Mouse (Mus musculus): ENCODE data around the gene Matn4. TPM values are rescaled to one million over a fixed set of nuclear protein-coding genes. Genes with fewer than 3 reads are reported as not detected.

The Matn4 gene
- polyA plus RNA-seq, 1 experiment from 2014 or later = 8.2 TPM

- H3K4me3 ChIP-seq = no peak overlapping the region
- no peak overlapping the region for H3K9ac ChIP-seq
- peak overlapping the region; percentile 58 for H3K4me2 ChIP-seq (replicated peaks)
- ATAC-seq (ENCODE audit: low FRiP score, low read depth) = no peak
- H3K4me1 ChIP-seq = peaks cover 11% of the 10 kb centered on the region; the same call in 1 of the 2 replicates
- H3K9me3 ChIP-seq = no peaks in the 10 kb centered on the region
- no peaks in the 10 kb centered on the region for H3K36me3 ChIP-seq
- WGBS = 12% methylated on average over 14 of the region's 14 CpGs
- H3K27me3 ChIP-seq (replicated peaks) = peaks cover 96% of the 10 kb centered on the region
- no peak overlapping the region for H3K27ac ChIP-seq
Observed at GRCm38 (mm10) chr2:164403396-164404081, 1.4 kb downstream of the Matn4 start.

- H3K4me2 ChIP-seq (replicated peaks) = peak within 1 kb of the TSS; percentile 58
- ATAC-seq (ENCODE audit: low FRiP score, low read depth) = no peak
- H3K27me3 ChIP-seq (replicated peaks) = peaks cover 90% of the 10 kb centered on the region
- no peak within 1 kb of the TSS for H3K9ac ChIP-seq
- no peak within 1 kb of the TSS for H3K27ac ChIP-seq
- H3K4me1 ChIP-seq = peaks cover 11% of the 10 kb centered on the region; the same call in 1 of the 2 replicates
- H3K9me3 ChIP-seq = peaks cover 3% of the 10 kb centered on the region; the same call in 1 of the 2 replicates
- no peaks in the 10 kb centered on the region for H3K36me3 ChIP-seq
- WGBS = 3% methylated on average over 17 of the region's 17 CpGs
- H3K4me3 ChIP-seq = no peak within 1 kb of the TSS
Observed at GRCm38 (mm10) chr2:164402906-164403305, 2.1 kb downstream of the Matn4 start, which contains the start of gene Rbpjl. Gene Rbpjl, plus strand, starts transcription at chr2:164403141.

GRCm38 (mm10) chr2:164396911-164397310 lies 8.0 kb downstream of the Matn4 start:
- 77% methylated on average over 12 of the region's 12 CpGs for WGBS

GRCm38 (mm10) chr2:164396076-164396475 lies 8.9 kb downstream of the Matn4 start:
- Histone ChIP-seq H3K36me3 (no peaks in the 10 kb centered on the region), H3K27me3 (replicated peaks) (peaks cover 28% of the 10 kb centered on the region), H3K9ac (no peak overlapping the region), H3K4me2 (replicated peaks) (no peak overlapping the region), H3K27ac (no peak overlapping the region), H3K9me3 (peaks cover 12% of the 10 kb centered on the region), H3K4me1 (no peaks in the 10 kb centered on the region; the same call in 1 of the 2 replicates), H3K4me3 (no peak overlapping the region)
- no peak for ATAC-seq (ENCODE audit: low FRiP score, low read depth)
- WGBS = 90% methylated on average over 7 of the region's 7 CpGs

More at GRCm38 (mm10) chr2:164396911-164397310, 8.0 kb downstream of the Matn4 start:
- Histone ChIP-seq H3K4me2 (replicated peaks) (no peak overlapping the region), H3K9me3 (peaks cover 12% of the 10 kb centered on the region), H3K4me1 (no peaks in the 10 kb centered on the region; the same call in 1 of the 2 replicates), H3K4me3 (no peak overlapping the region), H3K27me3 (replicated peaks) (peaks cover 37% of the 10 kb centered on the region), H3K9ac (no peak overlapping the region), H3K27ac (no peak overlapping the region), H3K36me3 (no peaks in the 10 kb centered on the region)
- no peak for ATAC-seq (ENCODE audit: low FRiP score, low read depth)

- Histone ChIP-seq H3K27me3 (replicated peaks) (peaks cover 9% of the 10 kb centered on the region), H3K4me2 (replicated peaks) (no peak overlapping the region), H3K4me1 (peaks cover 5% of the 10 kb centered on the region), H3K9ac (no peak overlapping the region), H3K36me3 (no peaks in the 10 kb centered on the region), H3K9me3 (peaks cover 12% of the 10 kb centered on the region), H3K4me3 (no peak overlapping the region), H3K27ac (no peak overlapping the region)
- 85% methylated on average over 29 of the region's 29 CpGs for WGBS
- ATAC-seq (ENCODE audit: low FRiP score, low read depth) = no peak
Observed at GRCm38 (mm10) chr2:164393126-164393525, 11.8 kb downstream of the Matn4 start.

- peak; percentile 63 for ATAC-seq (ENCODE audit: low FRiP score, low read depth)
- Histone ChIP-seq H3K27me3 (replicated peaks) (peaks cover 11% of the 10 kb centered on the region), H3K9ac (peak overlapping the region; percentile 42), H3K36me3 (no peaks in the 10 kb centered on the region), H3K9me3 (no peaks in the 10 kb centered on the region), H3K4me1 (peaks cover 14% of the 10 kb centered on the region), H3K4me3 (peak overlapping the region; percentile 42), H3K27ac (0 out of 2 replicates have a peak overlapping the region, but pooled peaks have one; percentile 53), H3K4me2 (replicated peaks) (peak overlapping the region; percentile 73)
- under 1% methylated on average over 30 of the region's 30 CpGs for WGBS
Observed at GRCm38 (mm10) chr2:164389499-164389898, 15.5 kb downstream of the Matn4 start.

GRCm38 (mm10) chr2:164389020-164389419 lies 15.9 kb downstream of the Matn4 start, which contains the start of gene Slpi:
Gene Slpi, minus strand, starts transcription at chr2:164389095.
- under 1% methylated on average over 17 of the region's 17 CpGs for WGBS
- peak; percentile 59; the same call in 1 of the 2 replicates for ATAC-seq (ENCODE audit: low FRiP score, low read depth)
- peaks cover 11% of the 10 kb centered on the region for H3K27me3 ChIP-seq (replicated peaks)
- no peaks in the 10 kb centered on the region for H3K9me3 ChIP-seq
- H3K4me3 ChIP-seq = peak within 1 kb of the TSS; percentile 42
- peaks cover 14% of the 10 kb centered on the region for H3K4me1 ChIP-seq
- H3K36me3 ChIP-seq = no peaks in the 10 kb centered on the region
- H3K9ac ChIP-seq = peak within 1 kb of the TSS; percentile 42
- peak within 1 kb of the TSS; percentile 73 for H3K4me2 ChIP-seq (replicated peaks)
- H3K27ac ChIP-seq = 0 out of 2 replicates have a peak within 1 kb of the TSS, but pooled peaks have one; percentile 53

GRCm38 (mm10) chr2:164386953-164387352 lies 18.0 kb downstream of the Matn4 start:
- H3K27me3 ChIP-seq (replicated peaks) = 0 out of 2 replicates have a peak, but pooled peaks cover 6% of the 10 kb centered on the region
- no peak for ATAC-seq (ENCODE audit: low FRiP score, low read depth)
- H3K4me2 ChIP-seq (replicated peaks) = no peak overlapping the region
- 15% methylated on average over 8 of the region's 8 CpGs for WGBS
- H3K27ac ChIP-seq = no peak overlapping the region
- H3K9me3 ChIP-seq = no peaks in the 10 kb centered on the region
- H3K36me3 ChIP-seq = no peaks in the 10 kb centered on the region
- H3K4me3 ChIP-seq = no peak overlapping the region
- no peak overlapping the region for H3K9ac ChIP-seq
- peaks cover 14% of the 10 kb centered on the region for H3K4me1 ChIP-seq

- Histone ChIP-seq H3K27ac (0 out of 2 replicates have a peak overlapping the region, but pooled peaks have one; percentile 20), H3K9ac (no peak overlapping the region)
Observed at GRCm38 (mm10) chr2:164385927-164386763, 18.8 kb downstream of the Matn4 start.

GRCm38 (mm10) chr2:164383656-164384399 lies 21.1 kb downstream of the Matn4 start:
- WGBS = 67% methylated on average over 11 of the region's 11 CpGs
- Histone ChIP-seq H3K27me3 (replicated peaks) (0 out of 2 replicates have a peak, but pooled peaks cover 6% of the 10 kb centered on the region), H3K9ac (no peak overlapping the region), H3K4me3 (no peak overlapping the region), H3K27ac (no peak overlapping the region), H3K4me2 (replicated peaks) (no peak overlapping the region), H3K4me1 (peaks cover 11% of the 10 kb centered on the region), H3K36me3 (no peaks in the 10 kb centered on the region), H3K9me3 (no peaks in the 10 kb centered on the region)
- no peak for ATAC-seq (ENCODE audit: low FRiP score, low read depth)

More at GRCm38 (mm10) chr2:164385927-164386763, 18.8 kb downstream of the Matn4 start:
- no peaks in the 10 kb centered on the region for H3K9me3 ChIP-seq
- H3K4me2 ChIP-seq (replicated peaks) = peak overlapping the region; percentile 37
- WGBS = 14% methylated on average over 18 of the region's 18 CpGs
- H3K4me1 ChIP-seq = peaks cover 14% of the 10 kb centered on the region
- ATAC-seq (ENCODE audit: low FRiP score, low read depth) = peak; percentile 71
- 0 out of 2 replicates have a peak, but pooled peaks cover 6% of the 10 kb centered on the region for H3K27me3 ChIP-seq (replicated peaks)
- H3K4me3 ChIP-seq = no peak overlapping the region
- H3K36me3 ChIP-seq = no peaks in the 10 kb centered on the region

- Histone ChIP-seq H3K4me2 (replicated peaks) (no peak overlapping the region), H3K4me1 (peaks cover 9% of the 10 kb centered on the region; the same call in 1 of the 2 replicates), H3K9me3 (no peaks in the 10 kb centered on the region), H3K4me3 (no peak overlapping the region), H3K27me3 (replicated peaks) (0 out of 2 replicates have a peak, but pooled peaks cover under 1% of the 10 kb centered on the region), H3K36me3 (no peaks in the 10 kb centered on the region), H3K9ac (no peak overlapping the region), H3K27ac (no peak overlapping the region)
- no peak for ATAC-seq (ENCODE audit: low FRiP score, low read depth)
- 83% methylated on average over 3 of the region's 3 CpGs for WGBS
Observed at GRCm38 (mm10) chr2:164382971-164383370, 22.0 kb downstream of the Matn4 start.

All from neural tube, embryonic 12.5 days (tissue).